ENCODE assay signal across 9 mouse cellular contexts in genomic region chr1:176699793-176700192, GRCm38 (mm10).
DNase-seq lines count a peak whose midpoint lies in the region; ATAC-seq and TF ChIP-seq lines count a peak whose summit lies in the region.
"Had no signal": no experiment of that assay in that cellular context is flagged by ENCODE, and none has a peak within 500 bp of the region (broad histone marks: within the 10 kb centered on the region; RNA-seq: fewer than 3 reads in every experiment).

No protein-coding gene starts in this region.

- TF ChIP-seq EP300 in heart, postnatal 0 days (IDR thresholded peaks at IDR 0.05; ENCODE audit: low read depth) = no peak
- TF ChIP-seq EP300 in ES-Bruce4 (IDR thresholded peaks at IDR 0.05; ENCODE audit: insufficient read depth, low read depth, low read length) = no peak

- H3K27ac ChIP-seq in heart, postnatal 0 days (ENCODE audit: low read depth) = no peak overlapping the region
- no peak overlapping the region for H3K27ac ChIP-seq in ES-Bruce4 (ENCODE audit: insufficient read depth, low read length)
- H3K27ac ChIP-seq: liver, embryonic 15.5 days had no signal

- DNase-seq in heart, postnatal 0 days (ENCODE audit: low spot score) = no peak
- DNase-seq in heart, postnatal 25 days (ENCODE audit: low spot score) = no peak
- DNase-seq in cerebellum, adult 18-20 months = peak; percentile 75
- DNase-seq in kidney, postnatal 14 days = peak; percentile 14
- DNase-seq in spleen, postnatal 14 days (ENCODE audit: low spot score in 2 of 2) = no peak
- no peak for DNase-seq in urinary bladder, postnatal 10 days (ENCODE audit: low spot score)

- H3K9ac ChIP-seq in heart, postnatal 0 days (replicated peaks; ENCODE audit: low read depth, low read length) = no peak overlapping the region
- no peak overlapping the region for H3K9ac ChIP-seq in ES-Bruce4 (ENCODE audit: low read depth, poor library complexity, severe bottlenecking)
- H3K9ac ChIP-seq: liver, embryonic 15.5 days had no signal

- no peaks in the 10 kb centered on the region for H3K27me3 ChIP-seq in heart, postnatal 0 days (ENCODE audit: control insufficient read depth, insufficient read depth, low read length)
- H3K27me3 ChIP-seq in ES-Bruce4 (ENCODE audit: control insufficient read depth, insufficient read depth, low read length, poor library complexity, severe bottlenecking) = no peaks in the 10 kb centered on the region
- H3K27me3 ChIP-seq: liver, embryonic 15.5 days had no signal

- intact Hi-C loops in heart, postnatal 25 days (cut with DNase I) = loop anchor here (1.0 kb wide), 2 partner anchors 476 to 763 kb away; no protein-coding TSS in a partner anchor

- H3K4me2 ChIP-seq in heart, postnatal 0 days (ENCODE audit: low read depth, low read length) = no peak overlapping the region
- H3K4me2 ChIP-seq: liver, embryonic 15.5 days had no signal

- no peaks in the 10 kb centered on the region for H3K36me3 ChIP-seq in heart, postnatal 0 days (replicated peaks; ENCODE audit: control insufficient read depth, insufficient read depth, low read length)
- no peaks in the 10 kb centered on the region for H3K36me3 ChIP-seq in ES-Bruce4 (ENCODE audit: control insufficient read depth, insufficient read depth, low read length, poor library complexity, severe bottlenecking)
- H3K36me3 ChIP-seq: liver, embryonic 15.5 days had no signal

- TF ChIP-seq POLR2A in ES-Bruce4 (IDR thresholded peaks at IDR 0.05; ENCODE audit: insufficient read depth, low read length) = no peak

- peak; percentile 67 for TF ChIP-seq CTCF in heart, postnatal 0 days (IDR thresholded peaks at IDR 0.05; ENCODE audit: low read depth)
- peak; percentile 32 for TF ChIP-seq CTCF in ES-Bruce4 (IDR thresholded peaks at IDR 0.05; ENCODE audit: low read depth, low read length)

- H3K4me1 ChIP-seq in heart, postnatal 0 days (ENCODE audit: control insufficient read depth, insufficient read depth) = no peaks in the 10 kb centered on the region
- H3K4me1 ChIP-seq in ES-Bruce4 (ENCODE audit: control insufficient read depth, insufficient read depth, low read length) = no peaks in the 10 kb centered on the region
- H3K4me1 ChIP-seq: liver, embryonic 15.5 days had no signal

- no peaks in the 10 kb centered on the region for H3K9me3 ChIP-seq in heart, postnatal 0 days (replicated peaks; ENCODE audit: control insufficient read depth, low read length)
- H3K9me3 ChIP-seq in ES-Bruce4 (replicated peaks; ENCODE audit: control insufficient read depth, insufficient read depth, low read length, poor library complexity, severe bottlenecking) = no peaks in the 10 kb centered on the region
- H3K9me3 ChIP-seq: liver, embryonic 15.5 days had no signal

- no peak overlapping the region for H3K4me3 ChIP-seq in heart, postnatal 0 days (ENCODE audit: low read depth, low read length)
- no peak overlapping the region for H3K4me3 ChIP-seq in ES-Bruce4 (ENCODE audit: low read depth, low read length)
- H3K4me3 ChIP-seq: liver, embryonic 15.5 days had no signal

- ATAC-seq in heart, postnatal 0 days (ENCODE audit: insufficient read depth, low read depth) = no peak
- ATAC-seq in megakaryocyte-erythroid progenitor cell, adult 5-6 weeks (replicated peaks; ENCODE audit: low FRiP score, low TSS enrichment, poor library complexity, severe bottlenecking) = 0 out of 2 replicates have a peak, but pooled peaks have one; percentile 50

Comparison
In these comparisons a context has a peak if more than half of its experiments do, and no peak if none do; other contexts are left out.
1. DNase-seq: peak in cerebellum, adult 18-20 months (2 of 2) and kidney, postnatal 14 days (single experiment); none in heart, postnatal 0 days (single experiment), heart, postnatal 25 days (single experiment), spleen, postnatal 14 days (0 of 2) and urinary bladder, postnatal 10 days (single experiment).